Mouse (Mus musculus): ENCODE data around the gene Sprr1a. TPM values are rescaled to one million over a fixed set of nuclear protein-coding genes. Genes with fewer than 3 reads are reported as not detected.

The Sprr1a gene
- total RNA-seq (2014; fragmentation: Nextera tagmentation) (not detected in 2 replicates), total RNA-seq (2017) (0.23 TPM in 1 of 2 replicates, not detected in the other), polyA plus RNA-seq (2012) (not detected in 2 replicates)

DNA sequence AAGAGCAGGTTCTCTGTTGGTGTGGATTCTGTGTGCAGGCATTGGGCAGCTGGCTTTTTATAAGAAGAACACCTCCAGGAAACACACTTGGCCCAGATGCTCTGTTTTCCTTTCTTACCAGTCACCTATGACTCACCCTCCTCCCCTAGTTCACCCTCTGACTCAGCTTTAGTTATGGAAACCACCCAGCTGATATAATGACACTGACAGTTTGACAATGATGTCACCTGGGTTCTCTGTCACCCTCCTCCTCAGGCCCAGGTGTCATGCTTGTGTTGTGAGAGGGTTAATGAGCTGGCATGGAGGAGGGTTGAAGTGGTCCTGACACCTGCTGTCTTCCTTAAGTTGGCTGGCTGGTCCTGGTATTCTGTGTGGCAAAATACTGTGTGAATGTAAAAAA lies at the start of gene Sprr1a:
TSS of gene Sprr1a (minus strand) at position 33 of the 400 bp plus-strand sequence.
- Histone ChIP-seq H3K4me1 (ENCODE audit: insufficient read depth, low read depth, low read length) (no peaks in the 10 kb centered on the region), H3K27me3 (ENCODE audit: insufficient read depth, low read length) (no peaks in the 10 kb centered on the region), H3K4me3 (ENCODE audit: low read depth, low read length) (no peak within 1 kb of the TSS), H3K36me3 (replicated peaks) (no peaks in the 10 kb centered on the region), H3K9me3 (replicated peaks) (peaks cover 6% of the 10 kb centered on the region; the same call in 1 of the 2 replicates)
- DNase-seq (ENCODE audit: low spot score) (no peak), ATAC-seq (ENCODE audit: extremely low read depth, insufficient number of reproducible peaks, low FRiP score, poor library complexity, severe bottlenecking) (no peak)
- TF ChIP-seq TAL1 (conservative IDR thresholded peaks at IDR 0.05; ENCODE audit: low read depth, low read length) = no peak
- no peak for TF ChIP-seq POLR2AphosphoS5 (IDR thresholded peaks at IDR 0.05; ENCODE audit: insufficient replicate concordance, low read depth, low read length)
- no peak for TF ChIP-seq GATA1 (IDR thresholded peaks at IDR 0.05; ENCODE audit: borderline replicate concordance, low read length)
- TF ChIP-seq CTCF (IDR thresholded peaks at IDR 0.05; ENCODE audit: low read depth, low read length) = no peak
- TF ChIP-seq GATA2 (IDR thresholded peaks at IDR 0.05; ENCODE audit: borderline replicate concordance, low read depth, low read length) = no peak

DNA sequence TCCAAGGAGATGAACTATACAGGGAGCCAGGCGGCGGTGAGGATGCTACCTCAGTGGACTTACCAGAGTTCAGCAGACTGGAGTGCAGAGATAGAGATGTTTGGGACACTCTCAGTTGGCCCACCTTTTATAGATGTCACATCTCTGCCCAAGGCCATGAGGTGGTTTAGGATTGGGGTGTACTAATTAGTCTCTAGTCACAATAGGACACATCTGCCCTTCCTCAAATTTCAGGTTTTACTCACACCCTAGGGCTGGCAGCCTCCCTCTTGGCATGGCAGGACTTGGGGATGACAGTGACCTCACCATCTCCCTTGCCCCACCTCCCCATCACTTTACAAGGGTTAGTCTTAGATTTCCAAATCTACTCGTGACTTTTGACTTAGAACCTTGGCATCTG lies 48.7 kb upstream of the Sprr1a start, which contains the start of gene 2310046K23Rik:
TSS of gene 2310046K23Rik (minus strand) at position 101 of the 400 bp plus-strand sequence.
- DNase-seq (ENCODE audit: low spot score) (no peak), ATAC-seq (ENCODE audit: extremely low read depth, insufficient number of reproducible peaks, low FRiP score, poor library complexity, severe bottlenecking) (no peak)
- Histone ChIP-seq H3K9me3 (replicated peaks) (peaks cover 2% of the 10 kb centered on the region; the same call in 1 of the 2 replicates), H3K4me3 (ENCODE audit: low read depth, low read length) (no peak within 1 kb of the TSS), H3K36me3 (replicated peaks) (no peaks in the 10 kb centered on the region), H3K4me1 (ENCODE audit: insufficient read depth, low read depth, low read length) (no peaks in the 10 kb centered on the region), H3K27me3 (ENCODE audit: insufficient read depth, low read length) (no peaks in the 10 kb centered on the region)
- TF ChIP-seq POLR2AphosphoS5 (IDR thresholded peaks at IDR 0.05; ENCODE audit: insufficient replicate concordance, low read depth, low read length) (no peak), CTCF (IDR thresholded peaks at IDR 0.05; ENCODE audit: low read depth, low read length) (no peak), GATA1 (IDR thresholded peaks at IDR 0.05; ENCODE audit: borderline replicate concordance, low read length) (no peak), GATA2 (IDR thresholded peaks at IDR 0.05; ENCODE audit: borderline replicate concordance, low read depth, low read length) (no peak), TAL1 (conservative IDR thresholded peaks at IDR 0.05; ENCODE audit: low read depth, low read length) (no peak)

DNA sequence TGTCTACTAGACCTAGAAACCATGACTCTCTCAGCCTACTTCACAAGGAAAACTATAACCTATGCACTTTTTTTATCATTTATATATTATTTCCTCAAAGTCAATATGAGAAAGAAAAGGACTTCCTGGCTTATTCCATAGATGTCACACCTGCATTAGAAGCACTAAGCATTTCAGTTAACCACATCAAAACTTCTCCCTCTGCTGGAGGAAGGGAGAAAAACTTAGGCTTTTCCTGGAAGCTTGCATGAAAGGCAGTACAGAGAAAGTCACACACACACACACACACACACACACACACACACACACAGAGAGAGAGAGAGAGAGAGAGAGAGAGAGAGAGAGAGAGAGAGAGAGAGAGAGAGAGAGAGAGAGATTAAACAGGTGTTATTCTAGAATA lies 26.6 kb upstream of the Sprr1a start:
- Histone ChIP-seq H3K4me1 (ENCODE audit: insufficient read depth, low read depth, low read length) (no peaks in the 10 kb centered on the region), H3K36me3 (replicated peaks) (no peaks in the 10 kb centered on the region), H3K9me3 (replicated peaks) (no peaks in the 10 kb centered on the region), H3K27me3 (ENCODE audit: insufficient read depth, low read length) (no peaks in the 10 kb centered on the region), H3K4me3 (ENCODE audit: low read depth, low read length) (no peak overlapping the region)
- ATAC-seq (ENCODE audit: extremely low read depth, insufficient number of reproducible peaks, low FRiP score, poor library complexity, severe bottlenecking) (no peak), DNase-seq (ENCODE audit: low spot score) (no peak)
- no peak for TF ChIP-seq GATA1 (IDR thresholded peaks at IDR 0.05; ENCODE audit: borderline replicate concordance, low read length)
- no peak for TF ChIP-seq GATA2 (IDR thresholded peaks at IDR 0.05; ENCODE audit: borderline replicate concordance, low read depth, low read length)
- TF ChIP-seq TAL1 (conservative IDR thresholded peaks at IDR 0.05; ENCODE audit: low read depth, low read length) = no peak
- TF ChIP-seq CTCF (IDR thresholded peaks at IDR 0.05; ENCODE audit: low read depth, low read length) = no peak
- TF ChIP-seq POLR2AphosphoS5 (IDR thresholded peaks at IDR 0.05; ENCODE audit: insufficient replicate concordance, low read depth, low read length) = no peak

DNA sequence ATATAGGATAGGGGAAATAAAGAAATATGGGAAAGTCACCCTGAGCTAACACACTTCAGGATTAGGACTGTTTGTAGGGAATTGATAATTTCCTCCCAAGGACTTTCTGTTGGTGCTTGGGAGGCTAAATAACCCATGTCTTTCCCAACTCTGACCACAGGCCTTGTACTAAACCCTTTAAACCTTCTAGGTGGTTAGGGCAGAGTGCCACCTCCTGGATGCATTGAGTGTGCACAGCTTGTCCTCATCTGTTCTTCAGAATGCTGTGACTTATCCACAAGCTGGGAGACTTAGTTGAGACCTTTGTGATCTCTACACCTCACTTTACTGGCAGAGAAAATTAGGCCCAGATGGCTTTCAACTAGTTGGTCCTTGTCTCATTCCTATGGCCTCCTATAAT lies 25.1 kb upstream of the Sprr1a start:
- Histone ChIP-seq H3K9me3 (replicated peaks) (0 out of 2 replicates have a peak, but pooled peaks cover 2% of the 10 kb centered on the region), H3K36me3 (replicated peaks) (no peaks in the 10 kb centered on the region), H3K27me3 (ENCODE audit: insufficient read depth, low read length) (no peaks in the 10 kb centered on the region), H3K4me3 (ENCODE audit: low read depth, low read length) (no peak overlapping the region), H3K4me1 (ENCODE audit: insufficient read depth, low read depth, low read length) (no peaks in the 10 kb centered on the region)
- no peak for ATAC-seq (ENCODE audit: extremely low read depth, insufficient number of reproducible peaks, low FRiP score, poor library complexity, severe bottlenecking)
- DNase-seq (ENCODE audit: low spot score) = no peak
- TF ChIP-seq GATA1 (IDR thresholded peaks at IDR 0.05; ENCODE audit: borderline replicate concordance, low read length) = no peak
- no peak for TF ChIP-seq POLR2AphosphoS5 (IDR thresholded peaks at IDR 0.05; ENCODE audit: insufficient replicate concordance, low read depth, low read length)
- TF ChIP-seq TAL1 (conservative IDR thresholded peaks at IDR 0.05; ENCODE audit: low read depth, low read length) = no peak
- TF ChIP-seq GATA2 (IDR thresholded peaks at IDR 0.05; ENCODE audit: borderline replicate concordance, low read depth, low read length) = no peak
- TF ChIP-seq CTCF (IDR thresholded peaks at IDR 0.05; ENCODE audit: low read depth, low read length) = no peak

DNA sequence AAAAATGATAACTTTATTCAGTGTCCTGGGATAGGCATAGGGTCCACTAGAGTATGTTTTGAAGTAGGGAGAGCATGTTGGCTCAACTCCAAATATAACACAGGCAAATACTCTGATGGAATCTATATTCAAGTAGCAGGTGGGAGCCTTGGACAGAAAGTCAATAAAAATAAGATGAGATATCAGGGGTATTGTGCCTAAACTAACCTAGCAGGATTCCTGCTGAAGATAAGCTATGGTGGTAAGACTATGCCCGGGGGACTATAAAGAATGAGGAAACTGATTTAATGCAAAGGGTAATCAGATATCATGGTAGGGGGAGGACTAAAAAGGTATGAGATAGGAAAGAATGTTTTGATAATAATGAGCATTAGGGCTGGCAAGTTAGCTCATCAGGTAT lies 22.5 kb upstream of the Sprr1a start:
- Histone ChIP-seq H3K27me3 (ENCODE audit: insufficient read depth, low read length) (no peaks in the 10 kb centered on the region), H3K4me3 (ENCODE audit: low read depth, low read length) (no peak overlapping the region), H3K4me1 (ENCODE audit: insufficient read depth, low read depth, low read length) (no peaks in the 10 kb centered on the region), H3K36me3 (replicated peaks) (no peaks in the 10 kb centered on the region), H3K9me3 (replicated peaks) (0 out of 2 replicates have a peak, but pooled peaks cover 2% of the 10 kb centered on the region)
- DNase-seq (ENCODE audit: low spot score) (no peak), ATAC-seq (ENCODE audit: extremely low read depth, insufficient number of reproducible peaks, low FRiP score, poor library complexity, severe bottlenecking) (no peak)
- TF ChIP-seq GATA2 (IDR thresholded peaks at IDR 0.05; ENCODE audit: borderline replicate concordance, low read depth, low read length) = no peak
- TF ChIP-seq POLR2AphosphoS5 (IDR thresholded peaks at IDR 0.05; ENCODE audit: insufficient replicate concordance, low read depth, low read length) = no peak
- TF ChIP-seq CTCF (IDR thresholded peaks at IDR 0.05; ENCODE audit: low read depth, low read length) = no peak
- TF ChIP-seq GATA1 (IDR thresholded peaks at IDR 0.05; ENCODE audit: borderline replicate concordance, low read length) = no peak
- TF ChIP-seq TAL1 (conservative IDR thresholded peaks at IDR 0.05; ENCODE audit: low read depth, low read length) = no peak

DNA sequence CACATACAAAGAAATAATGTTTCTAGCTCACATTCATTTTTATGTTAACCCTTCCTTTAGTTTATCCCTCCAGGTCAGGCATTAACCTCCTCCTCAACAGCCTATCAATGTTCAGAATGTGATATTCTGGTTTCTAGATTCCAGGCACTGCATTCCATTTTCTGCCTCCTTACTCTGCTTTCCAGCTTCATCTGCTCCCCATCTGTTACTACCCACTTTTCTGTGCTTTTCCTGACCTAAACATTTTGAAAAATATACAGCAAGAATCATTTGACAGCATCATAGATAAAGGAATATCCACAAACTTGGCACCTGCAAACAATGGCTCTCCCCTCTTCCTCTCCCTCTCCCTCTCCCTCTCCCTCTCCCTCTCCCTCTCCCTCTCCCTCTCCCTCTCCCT lies 17.8 kb upstream of the Sprr1a start:
- peaks cover 6% of the 10 kb centered on the region for H3K9me3 ChIP-seq (replicated peaks)
- no peak overlapping the region for H3K4me3 ChIP-seq (ENCODE audit: low read depth, low read length)
- no peaks in the 10 kb centered on the region for H3K36me3 ChIP-seq (replicated peaks)
- DNase-seq (ENCODE audit: low spot score) = no peak
- TF ChIP-seq GATA2 (IDR thresholded peaks at IDR 0.05; ENCODE audit: borderline replicate concordance, low read depth, low read length) (no peak), GATA1 (IDR thresholded peaks at IDR 0.05; ENCODE audit: borderline replicate concordance, low read length) (no peak), TAL1 (conservative IDR thresholded peaks at IDR 0.05; ENCODE audit: low read depth, low read length) (no peak), POLR2AphosphoS5 (IDR thresholded peaks at IDR 0.05; ENCODE audit: insufficient replicate concordance, low read depth, low read length) (no peak), CTCF (IDR thresholded peaks at IDR 0.05; ENCODE audit: low read depth, low read length) (no peak)
- no peak for ATAC-seq (ENCODE audit: extremely low read depth, insufficient number of reproducible peaks, low FRiP score, poor library complexity, severe bottlenecking)
- no peaks in the 10 kb centered on the region for H3K27me3 ChIP-seq (ENCODE audit: insufficient read depth, low read length)
- no peaks in the 10 kb centered on the region for H3K4me1 ChIP-seq (ENCODE audit: insufficient read depth, low read depth, low read length)
